Mouse (Mus musculus) heart, postnatal 0 days (tissue): ENCODE data around the gene Glp2r.

ENCODE experiments used
- CTCF ChIP-seq: IDR thresholded peaks from 2 replicates; pipeline ENCODE4 v1.5.1; 2016; ENCODE audit warnings: antibody characterized with exemption, control low read depth, low read depth
- EP300 ChIP-seq: IDR thresholded peaks from 2 replicates; pipeline ENCODE4 v1.6.1; 2016; ENCODE audit warnings: antibody characterized with exemption, low read depth

GRCm38 (mm10) chr11:67636201-67636600 is 134.8 kb downstream of the Glp2r start:
- TF ChIP-seq CTCF (no peak), EP300 (no peak)
